Mouse (Mus musculus) embryonic facial prominence, embryonic 15.5 days (tissue): ENCODE measurements around the gene Stap2. TPM values are rescaled to one million over a fixed set of nuclear protein-coding genes. Genes with fewer than 3 reads are reported as not detected.

Source experiments
- ATAC-seq: fragments of 200-750 bp; cut with Nextera tagmentation; 2 replicates; pipeline ENCODE4 v1.8.0; 2017; ENCODE audit warnings: low read depth, moderate TSS enrichment; ENCODE audit not compliant: insufficient number of reproducible peaks, low FRiP score, low TSS enrichment
- H3K27ac ChIP-seq: fragments of 300-500 bp; sonication (generic); replicated peaks from 2 replicates; pipeline ENCODE4 v1.5.1; 2015; ENCODE audit warnings: mild to moderate bottlenecking, inconsistent platforms
- H3K27me3 ChIP-seq: fragments of 300-500 bp; sonication (generic); 2 replicates; pipeline ENCODE4 v1.6.1; 2015; ENCODE audit warnings: inconsistent platforms
- H3K36me3 ChIP-seq: fragments of 300-500 bp; sonication (generic); 2 replicates; pipeline ENCODE4 v1.6.1; 2015; ENCODE audit warnings: mild to moderate bottlenecking, inconsistent platforms
- H3K4me1 ChIP-seq: fragments of 300-500 bp; sonication (generic); 2 replicates; pipeline ENCODE4 v1.6.1; 2015; ENCODE audit warnings: inconsistent platforms
- H3K4me2 ChIP-seq: fragments of 300-500 bp; sonication (generic); replicated peaks from 2 replicates; pipeline ENCODE4 v1.6.1; 2015; ENCODE audit warnings: mild to moderate bottlenecking, inconsistent platforms
- H3K4me3 ChIP-seq: fragments of 300-500 bp; sonication (generic); replicated peaks from 2 replicates; pipeline ENCODE4 v1.5.1; 2015; ENCODE audit warnings: mild to moderate bottlenecking, inconsistent platforms
- H3K9ac ChIP-seq: fragments of 300-500 bp; sonication (generic); 2 replicates; pipeline ENCODE4 v1.6.1; 2015; ENCODE audit warnings: inconsistent platforms
- H3K9me3 ChIP-seq: fragments of 300-500 bp; sonication (generic); replicated peaks from 2 replicates; pipeline ENCODE4 v1.6.1; 2016; ENCODE audit warnings: inconsistent platforms
- WGBS: fragments of 180-500 bp; shearing (Covaris S2); methylation state at CpG from one replicate; pipeline ENCODE4 v1.1.7; 2015; 5-methylcytosine and 5-hydroxymethylcytosine counted together
- polyA plus RNA-seq: library from polyadenylated mRNA; unstranded; fragments of >200 nt; fragmentation: Nextera tagmentation; extraction: Ambion mirVana; gene quantifications from 2 replicates; pipeline ENCODE4 v1.2.1, GENCODE M21; 2015

The Stap2 gene
- polyA plus RNA-seq: 23.6 and 24.5 TPM in 2 replicates

DNA sequence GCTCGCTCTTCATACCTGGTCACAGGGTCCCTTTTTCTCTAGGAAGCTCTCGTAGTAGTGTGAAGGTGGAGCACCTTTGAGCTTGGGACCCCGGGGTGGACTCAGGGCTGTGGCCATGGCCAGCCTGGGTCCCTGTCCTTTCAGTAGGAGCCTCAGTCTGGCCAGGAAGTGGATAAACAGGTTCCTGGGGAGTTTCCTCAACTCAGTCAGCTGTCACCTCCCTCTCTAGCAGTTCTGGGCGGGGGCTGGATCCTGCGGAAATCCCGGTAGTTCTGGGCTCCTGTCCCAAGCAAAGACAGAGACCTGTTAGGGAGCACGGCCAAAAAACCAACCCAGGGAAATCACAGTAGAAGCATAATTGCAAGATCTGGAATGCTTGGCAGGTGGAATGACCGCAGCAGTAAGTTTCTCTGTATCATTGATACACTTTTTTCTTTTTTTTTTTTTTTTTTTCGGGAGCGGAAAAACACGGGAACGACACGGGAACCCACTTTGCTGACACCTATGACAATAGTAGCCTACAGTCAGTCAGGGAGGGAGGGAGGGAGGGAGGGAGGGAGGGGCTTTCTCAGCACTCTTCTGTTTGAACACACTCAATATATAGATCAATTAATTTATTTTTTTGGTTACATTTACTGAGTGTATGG is at the start of gene Stap2, which contains the start of gene Mpnd:
Gene Stap2, minus strand, starts transcription at position 170 of the 647 bp plus-strand sequence.
Gene Mpnd, plus strand, starts transcription at position 297 of the 647 bp plus-strand sequence.
- no peak for ATAC-seq
- H3K36me3 ChIP-seq: no peaks in the 10 kb centered on the region
- peaks cover 23% of the 10 kb centered on the region for H3K4me1 ChIP-seq
- peak within 1 kb of the TSS; percentile 22; the same call in 1 of the 2 replicates for H3K4me2 ChIP-seq
- H3K27ac ChIP-seq: peak within 1 kb of the TSS; percentile 44
- no peaks in the 10 kb centered on the region for H3K9me3 ChIP-seq
- H3K9ac ChIP-seq: peak within 1 kb of the TSS; percentile 4; the same call in 1 of the 2 replicates
- H3K4me3 ChIP-seq: peak within 1 kb of the TSS; percentile 32
- 35% methylated on average over 13 of the region's 13 CpGs for whole genome bisulfite sequencing
- H3K27me3 ChIP-seq: peaks cover 5% of the 10 kb centered on the region

DNA sequence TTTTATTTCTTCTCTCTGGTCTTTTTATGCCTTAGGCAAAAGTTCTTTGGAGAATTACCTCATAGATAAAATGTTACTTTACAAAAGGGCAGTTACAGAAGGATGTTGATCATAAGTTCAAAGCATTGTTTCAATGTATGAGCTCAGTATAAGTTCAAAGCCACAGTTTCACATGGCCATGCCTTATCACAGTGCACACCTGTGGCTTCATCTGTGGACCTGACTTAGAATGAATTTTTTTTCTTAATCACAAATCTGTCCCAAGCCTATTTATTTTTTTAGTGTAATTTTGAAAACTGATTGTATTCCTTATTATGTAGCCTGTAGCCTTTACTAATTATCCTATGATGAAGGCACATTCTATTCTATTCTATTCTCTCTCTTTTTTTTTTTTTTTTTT is 49.6 kb upstream of the Stap2 start:
- H3K36me3 ChIP-seq: peaks cover 60% of the 10 kb centered on the region
- H3K27me3 ChIP-seq: no peaks in the 10 kb centered on the region
- no peaks in the 10 kb centered on the region for H3K9me3 ChIP-seq
- H3K4me1 ChIP-seq: no peaks in the 10 kb centered on the region
- no peak overlapping the region for H3K4me2 ChIP-seq
- H3K4me3 ChIP-seq: no peak overlapping the region
- H3K27ac ChIP-seq: no peak overlapping the region
- no peak for ATAC-seq
- H3K9ac ChIP-seq: no peak overlapping the region

DNA sequence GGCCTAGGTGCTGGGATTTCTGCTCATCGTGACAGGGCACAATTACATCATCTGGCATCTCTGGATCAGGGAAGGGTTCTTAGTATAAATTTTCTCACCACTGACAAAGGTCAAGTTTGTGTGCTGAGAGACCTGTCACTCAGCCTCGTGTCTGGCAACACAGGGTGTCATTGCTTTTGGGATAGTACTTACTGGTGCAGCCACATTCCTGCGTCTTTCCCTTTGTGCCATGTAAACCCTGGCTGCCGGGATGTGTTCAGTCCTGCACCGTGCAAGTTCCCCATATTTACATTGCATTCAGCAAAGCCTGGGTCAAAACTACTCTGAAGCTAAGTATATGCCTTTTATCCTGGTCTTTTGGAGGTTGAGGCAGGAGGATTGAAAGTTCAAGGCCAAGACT is 46.0 kb upstream of the Stap2 start:
- Histone ChIP-seq H3K4me3 (no peak overlapping the region), H3K9me3 (no peaks in the 10 kb centered on the region), H3K4me2 (no peak overlapping the region), H3K9ac (no peak overlapping the region), H3K36me3 (peaks cover 60% of the 10 kb centered on the region), H3K27me3 (no peaks in the 10 kb centered on the region), H3K27ac (no peak overlapping the region), H3K4me1 (no peaks in the 10 kb centered on the region)
- 73% methylated on average over 5 of the region's 5 CpGs for WGBS
- no peak for ATAC-seq

DNA sequence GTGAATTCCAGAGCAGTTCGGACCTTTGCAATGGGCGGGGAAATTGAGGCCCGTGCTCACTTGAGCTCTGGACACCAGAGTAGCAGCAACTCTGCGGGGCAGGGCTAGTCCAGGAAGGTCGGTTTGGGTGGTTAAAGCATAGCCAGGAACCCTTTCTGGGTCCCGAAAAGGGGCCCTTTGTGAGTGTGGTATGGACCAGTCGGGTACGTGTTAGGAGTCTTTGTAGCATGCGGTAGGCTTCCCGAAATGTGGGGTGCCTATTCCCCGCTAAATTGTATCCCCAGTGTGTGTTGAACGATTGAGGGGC is 35.4 kb upstream of the Stap2 start:
- under 1% methylated on average over 12 of the region's 12 CpGs for WGBS
- H3K27ac ChIP-seq: peak overlapping the region; percentile 70
- peak overlapping the region; percentile 65 for H3K4me3 ChIP-seq
- peaks cover 17% of the 10 kb centered on the region for H3K4me1 ChIP-seq
- H3K9ac ChIP-seq: peak overlapping the region; percentile 78
- H3K9me3 ChIP-seq: no peaks in the 10 kb centered on the region
- H3K27me3 ChIP-seq: no peaks in the 10 kb centered on the region
- no peak for ATAC-seq
- H3K36me3 ChIP-seq: peaks cover 14% of the 10 kb centered on the region
- H3K4me2 ChIP-seq: peak overlapping the region; percentile 82

DNA sequence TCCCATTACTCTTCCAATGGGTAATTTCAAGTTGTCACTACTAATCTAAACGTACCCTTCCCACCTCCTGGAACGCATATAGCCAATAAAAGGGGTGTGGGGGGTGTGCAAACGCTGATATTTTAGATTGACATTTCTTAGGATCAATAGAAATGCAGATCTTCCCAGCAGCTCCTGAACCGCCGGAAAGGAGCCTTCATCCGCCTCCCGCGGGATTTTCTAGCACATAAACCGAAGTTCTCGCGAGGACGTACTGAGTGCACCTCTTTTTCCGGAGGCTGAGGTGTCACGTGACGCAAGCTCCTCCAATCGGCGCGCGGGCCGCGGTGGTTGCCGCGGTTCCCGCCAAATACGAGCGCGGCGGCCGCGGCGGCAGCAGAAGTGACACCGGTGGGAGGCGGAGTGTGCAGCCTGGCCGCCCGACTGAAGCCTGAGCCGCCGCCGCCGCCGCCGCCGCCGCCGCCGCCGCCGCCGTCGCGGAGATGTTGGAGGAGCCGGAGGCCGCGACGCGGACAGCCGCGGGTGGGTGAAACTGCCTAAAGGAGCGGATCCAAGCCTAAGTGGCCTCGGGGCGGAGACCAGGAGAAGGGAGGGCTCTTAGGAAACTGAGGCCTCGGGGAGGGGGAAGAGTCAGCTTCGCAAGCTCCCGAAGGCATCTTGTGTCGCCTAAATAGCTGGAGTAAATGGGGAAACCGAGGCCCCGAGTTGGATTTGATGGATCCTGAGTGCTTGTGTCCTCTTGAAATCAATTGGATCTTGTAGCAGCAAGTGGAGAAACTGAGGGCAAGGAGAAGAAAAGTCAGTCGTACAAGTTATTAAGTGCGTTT is 34.9 kb upstream of the Stap2 start, which contains the start of gene Chaf1a:
Gene Chaf1a, plus strand, starts transcription at position 410 of the 827 bp plus-strand sequence.
- Histone ChIP-seq H3K27ac (peak within 1 kb of the TSS; percentile 79), H3K4me3 (peak within 1 kb of the TSS; percentile 65), H3K27me3 (no peaks in the 10 kb centered on the region), H3K4me1 (peaks cover 21% of the 10 kb centered on the region), H3K36me3 (peaks cover 12% of the 10 kb centered on the region), H3K4me2 (peak within 1 kb of the TSS; percentile 82), H3K9me3 (no peaks in the 10 kb centered on the region), H3K9ac (peak within 1 kb of the TSS; percentile 78)
- WGBS: under 1% methylated on average over 68 of the region's 68 CpGs
- ATAC-seq: peak; percentile 89

DNA sequence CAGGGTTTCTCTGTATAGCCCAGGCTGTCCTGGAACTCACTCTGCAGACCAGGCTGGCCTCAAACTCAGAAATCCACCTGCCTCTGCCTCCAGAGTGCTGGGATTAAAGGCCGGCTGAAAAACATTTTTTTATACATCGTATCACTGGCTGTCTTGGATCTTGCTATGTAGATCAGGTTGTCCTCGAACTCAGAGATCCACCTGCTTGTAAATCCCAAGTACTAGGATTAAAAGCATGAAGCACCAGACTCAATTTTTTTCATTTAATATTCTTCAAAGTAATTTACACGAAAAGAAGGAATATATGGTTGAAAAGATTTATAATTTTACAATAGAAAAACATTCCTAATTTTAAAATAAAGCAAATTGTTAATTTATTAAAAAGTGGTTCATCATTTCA is 34.0 kb upstream of the Stap2 start:
- ATAC-seq: no peak
- no peaks in the 10 kb centered on the region for H3K9me3 ChIP-seq
- H3K27ac ChIP-seq: no peak overlapping the region
- H3K36me3 ChIP-seq: peaks cover 18% of the 10 kb centered on the region
- H3K27me3 ChIP-seq: no peaks in the 10 kb centered on the region
- WGBS: 81% methylated on average over 4 of the region's 4 CpGs
- H3K4me2 ChIP-seq: peak overlapping the region; percentile 82; the same call in 1 of the 2 replicates
- peaks cover 30% of the 10 kb centered on the region for H3K4me1 ChIP-seq
- peak overlapping the region; percentile 65 for H3K4me3 ChIP-seq
- H3K9ac ChIP-seq: no peak overlapping the region

DNA sequence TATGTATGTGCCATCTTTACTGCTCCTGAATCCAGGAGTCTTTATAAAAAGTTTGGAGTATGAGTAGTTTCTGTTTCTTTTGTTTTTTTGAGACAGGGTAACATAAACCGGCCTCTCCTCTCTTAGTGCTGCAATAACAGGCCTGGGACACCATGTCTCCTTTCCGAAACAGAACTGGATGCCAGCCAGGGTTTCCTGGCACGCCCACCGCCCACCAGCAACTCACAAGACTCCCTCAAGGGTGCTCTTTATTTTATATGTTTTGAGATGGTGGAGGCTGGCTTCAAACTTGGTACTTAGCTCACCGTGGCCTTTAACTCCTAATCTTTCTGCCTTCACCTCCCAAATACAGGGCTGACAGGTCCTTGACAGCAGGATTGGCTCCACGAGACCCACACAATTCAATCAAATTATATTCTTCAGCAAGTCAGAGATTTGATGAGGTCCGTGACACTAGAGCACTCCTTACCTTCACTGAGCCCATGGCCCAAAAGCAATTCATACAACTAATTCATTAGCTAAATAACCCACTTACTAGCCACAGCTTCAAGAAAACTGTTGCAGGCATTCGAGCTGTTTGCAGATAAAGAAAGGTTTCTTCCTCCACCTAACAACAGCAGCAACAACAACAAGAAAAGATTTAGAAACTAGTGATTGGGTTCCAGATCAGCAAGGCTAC is 33.3 kb upstream of the Stap2 start:
- WGBS: 84% methylated on average over 8 of the region's 8 CpGs
- Histone ChIP-seq H3K4me3 (no peak overlapping the region), H3K9ac (no peak overlapping the region)

DNA sequence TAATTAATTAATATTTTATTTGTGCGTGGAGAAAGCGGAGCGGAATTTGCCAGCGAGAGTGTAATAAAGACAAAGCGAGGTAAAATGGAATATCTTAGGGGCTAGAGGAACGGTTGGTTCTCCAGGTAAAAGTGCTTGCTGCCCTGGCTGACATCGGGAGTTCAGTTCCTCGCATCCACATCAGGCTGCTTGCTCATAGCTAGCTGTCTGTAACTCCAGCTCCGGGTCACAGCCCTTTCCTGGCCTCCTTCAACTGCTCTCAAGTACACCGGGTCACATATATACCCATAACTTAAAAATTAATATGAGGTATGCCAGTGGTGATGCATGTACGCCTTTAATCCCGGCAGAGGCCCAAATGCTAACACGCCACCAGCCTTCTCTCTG is 31.5 kb upstream of the Stap2 start:
- Histone ChIP-seq H3K27me3 (no peaks in the 10 kb centered on the region), H3K9ac (peak overlapping the region; percentile 27), H3K4me1 (peaks cover 53% of the 10 kb centered on the region), H3K4me2 (peak overlapping the region; percentile 47), H3K36me3 (peaks cover 21% of the 10 kb centered on the region), H3K4me3 (peak overlapping the region; percentile 89), H3K27ac (no peak overlapping the region), H3K9me3 (no peaks in the 10 kb centered on the region)
- 33% methylated on average over 13 of the region's 13 CpGs for WGBS
- ATAC-seq: peak; percentile 4; the same call in 1 of the 2 replicates

More for the DNA sequence above, 33.3 kb upstream of the Stap2 start:
- Histone ChIP-seq H3K27ac (no peak overlapping the region), H3K36me3 (peaks cover 20% of the 10 kb centered on the region), H3K9me3 (no peaks in the 10 kb centered on the region), H3K4me1 (peaks cover 36% of the 10 kb centered on the region), H3K27me3 (no peaks in the 10 kb centered on the region), H3K4me2 (no peak overlapping the region)
- no peak for ATAC-seq

DNA sequence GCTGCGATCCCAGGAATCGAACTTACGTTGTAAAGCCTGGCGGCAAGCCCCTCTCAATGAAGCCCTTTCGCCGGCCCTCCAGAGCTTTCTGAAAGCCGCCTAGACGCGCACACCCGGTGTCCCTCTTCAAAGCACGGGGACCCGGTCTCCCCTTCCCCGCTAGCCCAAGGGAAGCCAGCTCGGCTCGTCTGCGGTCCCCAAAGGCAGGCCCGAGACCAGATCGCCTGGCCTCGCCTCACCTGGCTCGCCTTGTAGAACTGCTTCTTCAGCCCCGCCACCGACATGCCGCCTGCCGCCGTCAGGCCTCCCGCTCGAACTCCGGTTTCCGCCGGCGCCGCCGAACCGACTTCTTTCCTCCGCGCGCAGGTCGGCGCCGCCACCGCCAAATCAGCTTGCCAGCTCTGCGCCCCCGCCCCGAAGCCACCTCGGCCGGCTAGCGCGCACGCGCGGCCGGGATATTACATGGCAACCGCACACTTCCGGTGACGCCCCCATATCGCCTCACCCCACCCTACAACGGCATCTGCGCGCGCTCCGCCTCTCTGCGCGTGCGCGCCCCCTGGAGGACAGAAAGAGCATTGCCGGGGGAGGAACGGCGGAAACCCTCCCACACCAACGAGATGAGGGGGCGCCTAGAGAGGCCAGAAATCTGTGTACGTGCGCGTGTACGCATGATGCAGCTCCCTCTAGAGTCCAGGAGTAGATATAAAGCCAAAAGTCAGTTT is 31.0 kb upstream of the Stap2 start, which contains the start of gene Sh3gl1:
Gene Sh3gl1, minus strand, starts transcription at position 460 of the 725 bp plus-strand sequence.
- peak within 1 kb of the TSS; percentile 47 for H3K4me2 ChIP-seq
- H3K27ac ChIP-seq: peak within 1 kb of the TSS; percentile 94
- ATAC-seq: peak; percentile 89
- H3K9me3 ChIP-seq: no peaks in the 10 kb centered on the region
- H3K4me3 ChIP-seq: peak within 1 kb of the TSS; percentile 89
- no peaks in the 10 kb centered on the region for H3K27me3 ChIP-seq
- H3K9ac ChIP-seq: peak within 1 kb of the TSS; percentile 86
- H3K4me1 ChIP-seq: peaks cover 51% of the 10 kb centered on the region
- peaks cover 24% of the 10 kb centered on the region for H3K36me3 ChIP-seq
- under 1% methylated on average over 72 of the region's 74 CpGs for WGBS

DNA sequence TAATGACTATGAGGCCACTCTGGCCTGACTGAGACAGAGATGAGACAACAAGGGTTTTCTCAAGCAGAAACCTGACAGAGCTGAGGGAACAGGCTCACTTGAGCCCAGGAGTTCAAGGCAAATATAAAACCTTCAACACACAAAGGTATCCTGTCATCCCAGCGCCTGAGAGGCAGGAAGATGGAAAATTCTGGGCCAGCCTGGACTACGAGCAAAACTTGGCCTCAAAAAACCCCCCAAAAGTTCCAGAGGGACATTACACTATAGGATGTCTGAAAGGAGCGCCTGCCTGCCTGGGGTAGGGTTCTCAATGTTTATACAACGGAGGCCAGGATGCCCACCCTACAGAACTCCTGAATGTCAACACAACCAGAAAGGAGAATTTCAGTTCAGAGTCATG is 29.8 kb upstream of the Stap2 start:
- H3K27ac ChIP-seq: peak overlapping the region; percentile 48; the same call in 1 of the 2 replicates
- no peaks in the 10 kb centered on the region for H3K27me3 ChIP-seq
- no peak for ATAC-seq
- H3K4me3 ChIP-seq: peak overlapping the region; percentile 89
- peak overlapping the region; percentile 86; the same call in 1 of the 2 replicates for H3K9ac ChIP-seq
- peaks cover 34% of the 10 kb centered on the region for H3K36me3 ChIP-seq
- WGBS: 72% methylated on average over 4 of the region's 4 CpGs
- H3K9me3 ChIP-seq: no peaks in the 10 kb centered on the region
- H3K4me2 ChIP-seq: peak overlapping the region; percentile 47
- H3K4me1 ChIP-seq: peaks cover 51% of the 10 kb centered on the region
